Mouse (Mus musculus) limb, embryonic 12.5 days (tissue): ENCODE measurements at regions not wholly inside any gene's neighbourhood (a gene's known extent, or its start where the extent isn't known, plus 50 kb on each side); places are given as distances from the start of the nearest gene placed in this dataset.

Experiments
- ATAC-seq: fragments of 200-750 bp; cut with Nextera tagmentation; 2 replicates; pipeline ENCODE4 v1.8.0; 2017; ENCODE audit warnings: low read depth, moderate TSS enrichment; ENCODE audit not compliant: insufficient number of reproducible peaks, insufficient read depth, low FRiP score, low TSS enrichment
- H3K27ac ChIP-seq: fragments of 300-500 bp; sonication (generic); 2 replicates; pipeline ENCODE4 v1.5.1; 2016; ENCODE audit warnings: mild to moderate bottlenecking, moderate library complexity
- H3K27me3 ChIP-seq: fragments of 300-500 bp; sonication (generic); 2 replicates; pipeline ENCODE4 v1.6.1; 2016; ENCODE audit warnings: mild to moderate bottlenecking, moderate library complexity
- H3K36me3 ChIP-seq: fragments of 300-500 bp; sonication (generic); 2 replicates; pipeline ENCODE4 v1.6.1; 2016; ENCODE audit warnings: mild to moderate bottlenecking, moderate library complexity
- H3K4me1 ChIP-seq: fragments of 300-500 bp; sonication (generic); replicated peaks from 2 replicates; pipeline ENCODE4 v1.6.1; 2016
- H3K4me2 ChIP-seq: fragments of 300-500 bp; sonication (generic); 2 replicates; pipeline ENCODE4 v1.6.1; 2016; ENCODE audit warnings: mild to moderate bottlenecking, moderate library complexity
- H3K4me3 ChIP-seq: fragments of 300-500 bp; sonication (generic); replicated peaks from 2 replicates; pipeline ENCODE4 v1.5.1; 2016; ENCODE audit warnings: mild to moderate bottlenecking
- H3K9ac ChIP-seq: fragments of 300-500 bp; sonication (generic); replicated peaks from 2 replicates; pipeline ENCODE4 v1.6.1; 2016; ENCODE audit warnings: mild to moderate bottlenecking, moderate library complexity
- H3K9me3 ChIP-seq: fragments of 300-500 bp; sonication (generic); 2 replicates; pipeline ENCODE4 v1.6.1; 2016; ENCODE audit warnings: mild to moderate bottlenecking, moderate library complexity
- WGBS: fragments of 180-500 bp; shearing (Covaris S2); methylation state at CpG from one replicate; pipeline ENCODE4 v1.1.7; 2016; 5-methylcytosine and 5-hydroxymethylcytosine counted together

DNA sequence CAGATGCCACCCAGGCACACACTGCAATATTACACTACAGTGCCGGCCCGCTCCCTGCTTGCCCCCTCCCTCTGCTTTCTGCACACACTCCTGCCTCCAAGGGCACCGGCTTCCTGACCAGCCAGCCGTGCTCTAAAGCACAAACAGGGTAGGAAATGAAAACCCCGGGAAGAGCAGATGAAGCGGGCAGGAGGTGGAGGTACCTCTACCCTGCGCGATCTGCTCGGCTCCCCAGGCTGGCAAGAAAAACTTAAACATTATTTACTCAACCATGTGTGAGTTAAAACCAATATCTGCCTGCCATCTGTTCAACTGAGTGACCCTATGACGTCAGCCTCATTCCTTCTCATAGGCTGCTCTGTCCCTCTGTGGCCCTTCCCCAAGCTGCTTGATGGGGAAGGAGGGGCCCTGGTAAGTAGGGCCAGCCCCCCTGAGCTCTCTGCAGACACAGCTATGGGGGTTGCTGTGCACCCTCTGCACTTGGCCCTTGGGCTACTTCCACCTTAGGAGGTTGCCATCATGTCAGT lies 238.5 kb downstream of the Cbln1 start:
- ATAC-seq, result peak; percentile 63; the same call in 1 of the 2 replicates
- Histone ChIP-seq H3K4me2 (0 out of 2 replicates have a peak overlapping the region, but pooled peaks have one; percentile 13), H3K27ac (no peak overlapping the region), H3K9ac (no peak overlapping the region), H3K4me1 (peaks cover 32% of the 10 kb centered on the region), H3K4me3 (no peak overlapping the region), H3K36me3 (no peaks in the 10 kb centered on the region), H3K9me3 (no peaks in the 10 kb centered on the region), H3K27me3 (0 out of 2 replicates have a peak, but pooled peaks cover 7% of the 10 kb centered on the region)
- WGBS, result 41% methylated on average over 10 of the region's 10 CpGs

GRCm38 (mm10) chr8:87231762-87232161 lies 240.6 kb downstream of the Cbln1 start:
- H3K9me3 ChIP-seq, result no peaks in the 10 kb centered on the region
- H3K4me1 ChIP-seq, result peaks cover 32% of the 10 kb centered on the region
- H3K27me3 ChIP-seq, result 0 out of 2 replicates have a peak, but pooled peaks cover 9% of the 10 kb centered on the region
- no peaks in the 10 kb centered on the region for H3K36me3 ChIP-seq
- no peak overlapping the region for H3K27ac ChIP-seq
- H3K4me2 ChIP-seq, result no peak overlapping the region
- H3K9ac ChIP-seq, result no peak overlapping the region
- no peak for ATAC-seq
- WGBS, result 56% methylated on average over 4 of the region's 4 CpGs
- no peak overlapping the region for H3K4me3 ChIP-seq

DNA sequence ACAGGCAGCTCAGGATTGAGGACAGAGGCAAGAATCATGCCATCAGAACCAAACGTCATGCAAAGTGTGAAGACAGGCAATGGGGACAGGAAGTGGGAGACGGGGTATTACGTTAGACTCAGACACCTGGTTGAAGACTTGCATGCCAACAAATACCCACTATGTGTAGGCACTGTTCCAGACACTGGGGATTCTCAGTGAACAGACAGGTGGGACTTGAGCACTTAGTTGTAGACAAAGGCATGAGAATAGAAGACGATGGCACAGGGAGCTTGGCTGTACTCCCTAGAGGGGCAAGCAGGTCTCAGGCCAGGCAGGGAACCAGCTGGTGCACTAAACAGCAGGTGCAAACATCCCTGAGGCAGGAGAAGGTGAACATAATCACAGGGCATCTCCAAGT lies 242.3 kb downstream of the Cbln1 start:
- no peak overlapping the region for H3K4me3 ChIP-seq
- no peak overlapping the region for H3K4me2 ChIP-seq
- no peak overlapping the region for H3K27ac ChIP-seq
- H3K9ac ChIP-seq, result no peak overlapping the region
- no peaks in the 10 kb centered on the region for H3K9me3 ChIP-seq
- 78% methylated on average over 4 of the region's 4 CpGs for WGBS
- H3K27me3 ChIP-seq, result 0 out of 2 replicates have a peak, but pooled peaks cover 3% of the 10 kb centered on the region
- H3K36me3 ChIP-seq, result no peaks in the 10 kb centered on the region
- peaks cover 20% of the 10 kb centered on the region for H3K4me1 ChIP-seq
- ATAC-seq, result no peak

- no peak overlapping the region for H3K27ac ChIP-seq
- no peak for ATAC-seq
- peaks cover 12% of the 10 kb centered on the region for H3K4me1 ChIP-seq
- H3K4me2 ChIP-seq, result no peak overlapping the region
- no peak overlapping the region for H3K4me3 ChIP-seq
- H3K36me3 ChIP-seq, result no peaks in the 10 kb centered on the region
- H3K9ac ChIP-seq, result no peak overlapping the region
- H3K9me3 ChIP-seq, result no peaks in the 10 kb centered on the region
- 95% methylated on average over 6 of the region's 6 CpGs for WGBS
- H3K27me3 ChIP-seq, result 0 out of 2 replicates have a peak, but pooled peaks cover 2% of the 10 kb centered on the region
Measured at GRCm38 (mm10) chr8:87229182-87229581, 243.2 kb downstream of the Cbln1 start.

GRCm38 (mm10) chr8:87228777-87229176 lies 243.6 kb downstream of the Cbln1 start:
- Histone ChIP-seq H3K27ac (no peak overlapping the region), H3K4me2 (no peak overlapping the region), H3K9ac (no peak overlapping the region), H3K36me3 (no peaks in the 10 kb centered on the region), H3K9me3 (no peaks in the 10 kb centered on the region), H3K27me3 (0 out of 2 replicates have a peak, but pooled peaks cover 2% of the 10 kb centered on the region), H3K4me1 (peaks cover 8% of the 10 kb centered on the region), H3K4me3 (no peak overlapping the region)
- 92% methylated on average over 6 of the region's 6 CpGs for WGBS
- ATAC-seq, result no peak

DNA sequence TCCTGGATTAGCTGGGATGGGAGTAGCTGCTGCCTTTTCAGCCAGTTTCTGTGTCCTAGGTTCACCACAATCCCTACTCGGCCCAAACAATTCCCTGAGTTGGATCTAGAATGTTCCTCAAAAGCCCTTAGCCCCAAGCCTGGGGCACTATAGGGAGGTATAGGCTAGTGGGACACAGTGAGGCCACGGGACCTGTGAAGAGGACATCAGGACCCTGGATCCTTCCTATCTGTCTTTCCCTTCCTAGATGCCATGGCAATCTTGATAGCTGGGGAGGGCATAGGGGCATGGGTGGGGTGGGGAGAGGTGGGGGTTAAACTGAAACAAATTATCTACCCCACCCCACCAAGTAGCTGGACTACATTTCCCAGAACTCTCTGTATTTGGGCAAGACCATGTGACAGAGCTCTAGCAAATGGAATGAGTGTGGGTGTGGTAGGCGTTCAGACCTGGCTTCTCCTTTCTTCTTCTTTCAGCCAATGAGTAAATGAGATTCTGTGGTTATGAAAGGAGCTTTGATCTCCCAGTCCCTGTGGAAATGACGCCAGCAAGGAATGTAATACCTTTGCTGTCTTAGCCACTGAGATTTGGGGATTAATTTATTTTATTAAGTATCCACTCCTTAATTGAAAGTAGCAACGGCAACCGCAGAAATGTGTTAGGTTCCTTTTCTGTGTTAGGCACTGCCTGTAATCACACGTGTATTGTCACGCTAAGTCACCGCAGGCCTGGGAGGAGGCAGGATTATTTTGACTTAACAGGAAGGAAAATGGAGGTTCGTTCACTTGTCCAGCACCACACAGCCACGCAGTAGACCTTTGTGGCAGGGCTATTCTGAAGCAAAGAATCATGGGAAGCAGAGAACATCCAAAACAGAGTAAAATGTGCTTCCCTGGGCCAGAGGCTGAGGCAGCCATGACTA lies 246.6 kb downstream of the Cbln1 start:
- Histone ChIP-seq H3K4me1 (peaks cover 8% of the 10 kb centered on the region), H3K27me3 (0 out of 2 replicates have a peak, but pooled peaks cover 2% of the 10 kb centered on the region), H3K4me2 (no peak overlapping the region), H3K9me3 (0 out of 2 replicates have a peak, but pooled peaks cover 3% of the 10 kb centered on the region), H3K36me3 (no peaks in the 10 kb centered on the region), H3K4me3 (no peak overlapping the region), H3K27ac (no peak overlapping the region), H3K9ac (no peak overlapping the region)
- WGBS, result 71% methylated on average over 11 of the region's 11 CpGs
- peak; percentile 26; the same call in 1 of the 2 replicates for ATAC-seq

DNA sequence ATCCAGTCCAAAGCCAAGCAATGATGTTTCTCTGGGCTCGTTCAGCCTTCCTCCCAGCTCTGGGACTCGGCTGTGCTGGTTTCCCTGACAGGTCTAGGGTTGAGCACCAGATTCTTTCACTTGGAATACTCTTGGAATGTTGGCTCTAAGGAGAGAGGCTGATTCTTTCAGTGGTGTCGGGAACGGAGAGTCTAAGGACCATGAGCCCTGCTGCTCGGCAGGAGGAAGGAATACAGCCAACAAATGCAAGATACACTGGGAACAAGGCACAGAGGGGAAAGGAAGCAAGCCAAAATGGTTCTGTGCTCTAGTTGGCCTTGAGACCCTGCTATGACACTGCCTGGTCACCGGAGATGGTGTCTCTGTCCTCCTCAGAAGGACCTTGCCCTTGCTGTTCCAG lies 251.8 kb downstream of the Cbln1 start:
- Histone ChIP-seq H3K4me3 (no peak overlapping the region), H3K27ac (no peak overlapping the region), H3K9me3 (0 out of 2 replicates have a peak, but pooled peaks cover 3% of the 10 kb centered on the region), H3K9ac (no peak overlapping the region), H3K27me3 (peaks cover 29% of the 10 kb centered on the region), H3K36me3 (no peaks in the 10 kb centered on the region), H3K4me2 (no peak overlapping the region), H3K4me1 (peaks cover 23% of the 10 kb centered on the region)
- 81% methylated on average over 6 of the region's 6 CpGs for WGBS
- no peak for ATAC-seq

GRCm38 (mm10) chr8:87218956-87219482 lies 253.4 kb downstream of the Cbln1 start:
- WGBS, result 13% methylated on average over 6 of the region's 6 CpGs
- Histone ChIP-seq H3K9ac (no peak overlapping the region), H3K36me3 (no peaks in the 10 kb centered on the region), H3K27ac (no peak overlapping the region), H3K4me3 (no peak overlapping the region), H3K9me3 (0 out of 2 replicates have a peak, but pooled peaks cover 3% of the 10 kb centered on the region), H3K4me1 (peaks cover 35% of the 10 kb centered on the region), H3K27me3 (peaks cover 30% of the 10 kb centered on the region), H3K4me2 (no peak overlapping the region)
- ATAC-seq, result no peak

DNA sequence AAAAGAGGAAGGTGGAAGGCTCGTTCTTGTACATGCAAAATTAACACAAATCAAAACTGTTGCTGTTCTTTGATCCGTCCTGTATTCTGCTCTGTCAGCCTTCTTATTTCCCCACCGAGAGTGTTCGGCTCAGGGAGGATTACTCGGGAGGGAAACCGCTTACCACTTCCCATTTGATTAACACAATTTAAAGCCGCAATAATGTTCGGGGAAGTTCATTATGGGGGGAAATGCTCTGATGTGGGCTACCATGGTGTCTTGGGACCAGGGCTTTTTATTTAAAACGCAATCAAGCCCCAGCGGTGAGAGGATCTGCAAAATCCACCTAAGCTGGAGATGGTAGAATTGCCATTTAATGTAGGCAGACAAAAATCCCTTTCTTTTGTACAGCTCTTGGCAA lies 257.4 kb downstream of the Cbln1 start:
- no peak overlapping the region for H3K9ac ChIP-seq
- peaks cover 30% of the 10 kb centered on the region for H3K27me3 ChIP-seq
- H3K36me3 ChIP-seq, result no peaks in the 10 kb centered on the region
- H3K4me2 ChIP-seq, result no peak overlapping the region
- no peak overlapping the region for H3K4me3 ChIP-seq
- H3K4me1 ChIP-seq, result peaks cover 35% of the 10 kb centered on the region
- H3K27ac ChIP-seq, result no peak overlapping the region
- WGBS, result 45% methylated on average over 10 of the region's 10 CpGs
- H3K9me3 ChIP-seq, result no peaks in the 10 kb centered on the region
- no peak for ATAC-seq

DNA sequence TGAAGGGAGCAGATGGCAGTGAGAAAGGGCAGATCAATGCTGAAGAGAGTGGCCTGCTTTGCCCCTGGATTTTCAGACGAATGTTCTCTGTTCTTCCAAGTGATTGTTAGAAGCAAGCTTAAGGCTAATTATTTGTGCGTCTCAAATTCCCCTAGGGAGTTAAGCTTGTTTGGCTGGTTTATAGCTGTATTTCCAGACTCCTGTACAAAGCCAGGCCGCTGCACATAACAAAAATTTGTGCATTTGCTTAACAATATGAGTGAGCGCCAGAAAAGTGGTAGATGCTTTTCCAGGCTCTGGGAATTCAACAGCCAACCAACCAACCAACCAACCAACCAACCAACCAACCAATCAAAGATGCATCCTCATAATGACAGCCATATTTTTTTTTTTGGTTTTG lies 261.9 kb downstream of the Cbln1 start:
- Histone ChIP-seq H3K36me3 (no peaks in the 10 kb centered on the region), H3K4me3 (no peak overlapping the region), H3K27ac (no peak overlapping the region), H3K9me3 (no peaks in the 10 kb centered on the region), H3K9ac (no peak overlapping the region), H3K27me3 (peaks cover under 1% of the 10 kb centered on the region; the same call in 1 of the 2 replicates), H3K4me2 (no peak overlapping the region), H3K4me1 (peaks cover 51% of the 10 kb centered on the region)
- WGBS, result 21% methylated on average over 4 of the region's 4 CpGs
- no peak for ATAC-seq

DNA sequence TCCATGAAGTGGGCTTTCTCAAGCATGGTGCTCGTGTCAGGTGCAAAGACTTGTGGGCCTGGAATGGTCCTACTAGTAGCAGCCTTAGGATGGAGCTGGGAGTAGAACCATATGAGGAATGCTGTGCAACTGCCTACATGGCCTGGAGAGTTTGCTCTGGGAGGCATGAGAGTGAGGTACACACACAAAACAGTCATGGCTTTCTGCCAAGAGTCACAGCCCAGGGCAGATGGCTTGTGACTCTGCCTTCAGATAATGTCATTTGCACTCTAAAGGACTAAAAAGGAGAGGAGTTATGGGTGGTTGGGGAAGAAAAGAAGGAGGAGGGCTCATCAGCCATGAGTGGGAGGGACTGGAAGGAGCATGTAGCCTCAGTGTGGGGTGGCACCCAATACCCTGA lies 263.1 kb downstream of the Cbln1 start:
- H3K36me3 ChIP-seq, result no peaks in the 10 kb centered on the region
- H3K9me3 ChIP-seq, result no peaks in the 10 kb centered on the region
- no peaks in the 10 kb centered on the region for H3K27me3 ChIP-seq
- H3K4me1 ChIP-seq, result peaks cover 40% of the 10 kb centered on the region
- no peak overlapping the region for H3K4me2 ChIP-seq
- no peak overlapping the region for H3K4me3 ChIP-seq
- no peak overlapping the region for H3K9ac ChIP-seq
- ATAC-seq, result no peak
- 57% methylated on average over 1 of the region's 1 CpGs for WGBS
- H3K27ac ChIP-seq, result no peak overlapping the region
